Mouse (Mus musculus) limb, embryonic 14.5 days (tissue): ENCODE data around the gene Wrb. TPM values are rescaled to one million over a fixed set of nuclear protein-coding genes. Genes with fewer than 3 reads are reported as not detected.
A peak's percentile ranks its signal among the peaks of the same experiment; 100 is the strongest.

Experiments
- ATAC-seq: fragments of 200-750 bp; cut with Nextera tagmentation; 2 replicates; pipeline ENCODE4 v1.8.0; 2017; ENCODE audit warnings: low read depth, moderate number of reproducible peaks, moderate TSS enrichment; ENCODE audit not compliant: low FRiP score
- DNase-seq: peaks from one replicate; pipeline ENCODE4 v3.0.0-alpha.2; 2015; ENCODE audit warnings: low spot score
- H3K27ac ChIP-seq: fragments of 300-500 bp; sonication (generic); replicated peaks from 2 replicates; pipeline ENCODE4 v1.5.1; 2014; ENCODE audit warnings: low read depth, mild to moderate bottlenecking, low read length, moderate library complexity, mixed read lengths
- H3K27me3 ChIP-seq: fragments of 300-500 bp; sonication (generic); 2 replicates; pipeline ENCODE4 v1.6.1; 2014; ENCODE audit warnings: low read length, mixed read lengths; ENCODE audit not compliant: control insufficient read depth, insufficient read depth
- H3K36me3 ChIP-seq: fragments of 300-500 bp; sonication (generic); 2 replicates; pipeline ENCODE4 v1.6.1; 2014; ENCODE audit warnings: mild to moderate bottlenecking, low read length, moderate library complexity, mixed read lengths; ENCODE audit not compliant: control insufficient read depth, insufficient read depth
- H3K4me1 ChIP-seq: fragments of 300-500 bp; sonication (generic); 2 replicates; pipeline ENCODE4 v1.6.1; 2014; ENCODE audit warnings: antibody characterized with exemption, low read length, mixed read lengths; ENCODE audit not compliant: control insufficient read depth, insufficient read depth
- H3K4me2 ChIP-seq: fragments of 300-500 bp; sonication (generic); replicated peaks from 2 replicates; pipeline ENCODE4 v1.6.1; 2014; ENCODE audit warnings: low read depth, mild to moderate bottlenecking, low read length, moderate library complexity; ENCODE audit not compliant: severe bottlenecking
- H3K4me3 ChIP-seq: fragments of 300-500 bp; sonication (generic); replicated peaks from 2 replicates; pipeline ENCODE4 v1.5.1; 2014; ENCODE audit warnings: low read length
- H3K9ac ChIP-seq: fragments of 300-500 bp; sonication (generic); 2 replicates; pipeline ENCODE4 v1.6.1; 2014; ENCODE audit warnings: mild to moderate bottlenecking, low read depth, low read length, moderate library complexity; ENCODE audit not compliant: severe bottlenecking
- H3K9me3 ChIP-seq: fragments of 300-500 bp; sonication (generic); 2 replicates; pipeline ENCODE4 v1.6.1; 2016; ENCODE audit warnings: low read length; ENCODE audit not compliant: control insufficient read depth
- POLR2A ChIP-seq: fragments of 200-500 bp; IDR thresholded peaks from 2 replicates; pipeline ENCODE4 v1.8.0; 2012; ENCODE audit warnings: inconsistent platforms, mild to moderate bottlenecking, moderate library complexity, borderline replicate concordance; ENCODE audit not compliant: insufficient read depth, insufficient read length; ENCODE audit errors: extremely low read depth
- WGBS: fragments of 180-500 bp; shearing (Covaris S2); extraction: QIAGEN DNeasy Blood & Tissue Kit; methylation state at CpG from one replicate; pipeline ENCODE4 v1.1.7; 2014; 5-methylcytosine and 5-hydroxymethylcytosine counted together
- polyA plus RNA-seq, 2 experiments: library from polyadenylated mRNA; depleted of rRNA in 1 of 2; stranded (reverse) in 1 of 2; unstranded in 1 of 2; fragments of >200 nt; fragmentation: Nextera tagmentation in 1 of 2; extraction: Ambion mirVana in 1 of 2; gene quantifications; 2 replicates each; pipeline versions ENCODE4 v1.2.1 to v1.2.3; 2012 to 2014

Wrb gene
- polyA plus RNA-seq, 2 experiments, result 53.9 to 54.7 TPM

- H3K4me3 ChIP-seq, result no peak overlapping the region
- H3K27ac ChIP-seq, result no peak overlapping the region
- H3K9ac ChIP-seq, result 0 out of 2 replicates have a peak overlapping the region, but pooled peaks have one; percentile 12
- no peaks in the 10 kb centered on the region for H3K27me3 ChIP-seq
- TF ChIP-seq POLR2A, result no peak
- H3K4me2 ChIP-seq, result no peak overlapping the region
- DNase-seq (peak; percentile 13), ATAC-seq (no peak)
- no peaks in the 10 kb centered on the region for H3K36me3 ChIP-seq
- H3K9me3 ChIP-seq, result no peaks in the 10 kb centered on the region
- H3K4me1 ChIP-seq, result peaks cover 15% of the 10 kb centered on the region
- 54% methylated on average over 11 of the region's 11 CpGs for WGBS
Observed at GRCm38 (mm10) chr16:96201485-96202232, 56.5 kb downstream of the Wrb start.

Other genes with a start within 250 kb of the Wrb start
- 63.2 and 70.6 TPM in 2 replicates for gene Psmg1, start 154.4 kb upstream of the Wrb start, polyA plus RNA-seq (2012; rRNA removed)
- 84.5 and 88.5 TPM in 2 replicates for gene Psmg1, start 154.4 kb upstream of the Wrb start, polyA plus RNA-seq (2014; fragmentation: Nextera tagmentation; extraction: Ambion mirVana)
- gene Brwd1, start 62.9 kb upstream of the Wrb start, polyA plus RNA-seq (2012; rRNA removed), result 70.1 and 73.5 TPM in 2 replicates
- gene Brwd1, start 62.9 kb upstream of the Wrb start, polyA plus RNA-seq (2014; fragmentation: Nextera tagmentation; extraction: Ambion mirVana), result 107 and 116 TPM in 2 replicates
- gene Hmgn1, start 17.7 kb upstream of the Wrb start, polyA plus RNA-seq (2012; rRNA removed), result 283 and 371 TPM in 2 replicates
- 661 and 673 TPM in 2 replicates for gene Hmgn1, start 17.7 kb upstream of the Wrb start, polyA plus RNA-seq (2014; fragmentation: Nextera tagmentation; extraction: Ambion mirVana)
- 1.2 and 1.4 TPM in 2 replicates for gene Lca5l, start 46.9 kb downstream of the Wrb start, polyA plus RNA-seq (2012; rRNA removed)
- 1.7 TPM in 2 replicates for gene Lca5l, start 46.9 kb downstream of the Wrb start, polyA plus RNA-seq (2014; fragmentation: Nextera tagmentation; extraction: Ambion mirVana)
- gene Sh3bgr, start 55.0 kb downstream of the Wrb start, polyA plus RNA-seq (2012; rRNA removed), result 9.2 and 14.9 TPM in 2 replicates
- 7.7 and 13.0 TPM in 2 replicates for gene Sh3bgr, start 55.0 kb downstream of the Wrb start, polyA plus RNA-seq (2014; fragmentation: Nextera tagmentation; extraction: Ambion mirVana)
- 0.28 and 0.38 TPM in 2 replicates for gene B3galt5, start 90.4 kb downstream of the Wrb start, polyA plus RNA-seq (2012; rRNA removed)
- 0.21 and 0.23 TPM in 2 replicates for gene B3galt5, start 90.4 kb downstream of the Wrb start, polyA plus RNA-seq (2014; fragmentation: Nextera tagmentation; extraction: Ambion mirVana)